Mouse (Mus musculus): ENCODE measurements around the gene Slc11a1.

DNA sequence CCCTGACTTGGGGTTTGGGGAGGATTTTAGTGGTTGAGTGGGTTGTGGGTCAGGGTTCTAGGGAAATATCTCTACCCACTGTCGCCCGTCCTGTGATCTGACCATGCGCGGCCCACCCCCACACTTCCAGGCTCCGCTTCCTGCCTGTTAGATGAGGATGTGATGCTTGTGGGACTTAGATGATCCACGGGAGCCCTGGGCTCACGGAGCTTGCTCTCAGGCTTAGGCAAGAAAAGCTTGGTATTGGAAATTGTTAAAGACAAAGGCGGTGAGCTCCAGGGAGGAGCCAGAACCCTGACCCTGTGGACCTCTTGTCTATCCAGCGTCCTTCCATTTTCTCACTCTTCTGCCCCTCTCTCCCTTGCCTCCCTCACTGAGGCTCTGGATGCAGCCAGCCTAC lies 35.1 kb upstream of the Slc11a1 start:
- TF ChIP-seq CTCF (IDR thresholded peaks at IDR 0.05; ENCODE audit: low read depth): no peak
- TF ChIP-seq EP300 (IDR thresholded peaks at IDR 0.05; ENCODE audit: low read depth): no peak
